Mouse (Mus musculus): ENCODE results near the gene Eif3l.

- no peak for TF ChIP-seq GATA1 (IDR thresholded peaks at IDR 0.05; ENCODE audit: borderline replicate concordance, low read length)
- no peak for TF ChIP-seq FLI1 (IDR thresholded peaks at IDR 0.05; ENCODE audit: low read length)
Measured at GRCm38 (mm10) chr15:79052366-79052765, 22.6 kb upstream of the Eif3l start.

All from megakaryocyte, embryonic 14.5 days (primary cell).